Mouse (Mus musculus): Measurements from ENCODE around the gene Pdzd2. TPM values are rescaled to one million over a fixed set of nuclear protein-coding genes. Genes with fewer than 3 reads are reported as not detected.

Gene Pdzd2
- polyA plus RNA-seq, 2 experiments from 2014 or later, result 0.08 to 0.63 TPM

GRCm38 (mm10) chr15:12665946-12666345 lies 73.8 kb downstream of the Pdzd2 start:
- ATAC-seq, result no peak

- no peak for ATAC-seq
These were observed 76.4 kb downstream of the Pdzd2 start for GRCm38 (mm10) chr15:12663351-12663750.

GRCm38 (mm10) chr15:12660320-12660719 lies 79.4 kb downstream of the Pdzd2 start:
- no peak for ATAC-seq

DNA sequence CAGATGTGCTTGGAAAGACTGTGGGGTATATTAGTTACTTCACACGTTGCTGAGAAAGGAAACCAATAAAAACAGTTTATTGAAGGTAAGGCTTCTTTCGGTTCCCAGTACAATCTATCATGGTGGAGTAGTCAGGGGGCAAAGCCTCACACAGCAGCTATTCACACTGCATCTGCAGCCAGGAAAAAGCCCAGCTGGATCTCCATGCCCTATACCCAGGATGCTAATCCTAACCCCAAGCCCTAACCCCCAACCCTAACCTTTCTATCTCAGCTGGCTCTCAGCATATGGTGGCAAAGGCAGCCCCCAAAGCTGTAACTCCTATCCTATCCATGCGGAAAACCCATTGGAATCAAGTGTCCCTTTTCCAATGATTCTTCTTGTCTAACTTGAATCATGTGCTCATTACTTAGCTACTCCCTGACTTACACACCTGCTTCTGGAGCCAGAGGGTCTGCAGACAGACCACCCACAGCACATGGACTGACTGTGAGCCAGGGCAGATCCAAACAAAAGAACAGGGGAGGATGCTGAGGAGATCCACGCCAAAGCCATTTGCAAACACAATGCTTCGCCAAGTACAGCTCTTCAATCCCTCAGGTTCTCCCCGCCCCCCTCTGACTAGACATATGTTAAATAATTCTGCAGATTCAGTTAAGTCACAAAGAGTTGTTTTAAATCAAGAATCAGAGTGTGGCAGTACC lies 83.6 kb downstream of the Pdzd2 start:
- ATAC-seq, result no peak

DNA sequence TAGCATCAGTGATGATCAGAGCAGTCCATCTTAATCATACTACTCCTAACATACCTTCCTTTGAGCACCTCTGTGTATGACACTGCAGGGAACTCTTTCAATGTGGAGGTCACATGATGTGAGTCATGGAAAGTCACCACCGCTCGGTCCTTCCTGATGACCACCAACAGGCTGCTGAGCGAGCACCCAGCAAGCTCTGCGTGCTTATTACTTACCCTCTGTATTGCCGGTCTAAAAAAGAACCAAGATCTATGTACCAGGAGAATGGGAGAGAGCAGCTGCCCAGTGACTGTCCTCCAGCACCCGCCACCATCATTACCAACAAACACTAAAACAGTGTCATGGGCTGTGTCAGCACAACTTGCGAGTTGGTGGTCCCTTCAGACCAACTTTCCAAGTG lies 84.4 kb downstream of the Pdzd2 start:
- ATAC-seq, result no peak

DNA sequence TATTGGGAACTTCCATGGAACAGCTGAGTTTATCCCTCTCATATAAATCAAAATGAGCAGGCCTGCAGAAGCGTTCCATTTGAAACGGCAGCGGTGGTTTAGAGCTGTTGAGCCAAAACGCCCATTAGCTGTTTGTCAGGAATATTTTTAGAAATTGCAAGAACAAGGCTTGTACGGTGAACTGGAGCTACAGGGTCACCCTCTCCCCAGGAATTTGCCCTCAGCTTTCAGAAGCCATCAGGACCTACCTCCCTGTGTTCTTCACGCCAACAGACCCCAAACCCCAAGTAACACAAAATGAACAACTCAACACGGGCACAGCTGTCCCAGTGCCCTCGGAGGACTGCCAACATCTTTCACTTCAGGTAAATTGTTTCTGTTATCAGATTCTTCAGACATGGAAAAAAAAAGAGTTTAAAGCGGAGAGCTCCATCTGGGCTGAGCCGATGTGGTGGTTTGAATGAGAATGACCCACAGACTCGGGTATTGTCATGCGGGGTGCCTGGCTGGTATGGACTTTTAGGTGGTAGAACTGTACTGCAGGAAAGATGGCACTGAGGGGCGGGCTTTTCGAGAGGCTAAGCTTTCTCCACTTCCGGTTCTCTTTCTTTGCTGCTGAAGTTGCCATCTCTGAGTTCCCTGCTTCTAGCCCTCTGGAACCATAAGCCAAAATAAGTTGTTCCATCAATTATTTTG lies 87.2 kb downstream of the Pdzd2 start:
- ATAC-seq, result no peak

DNA sequence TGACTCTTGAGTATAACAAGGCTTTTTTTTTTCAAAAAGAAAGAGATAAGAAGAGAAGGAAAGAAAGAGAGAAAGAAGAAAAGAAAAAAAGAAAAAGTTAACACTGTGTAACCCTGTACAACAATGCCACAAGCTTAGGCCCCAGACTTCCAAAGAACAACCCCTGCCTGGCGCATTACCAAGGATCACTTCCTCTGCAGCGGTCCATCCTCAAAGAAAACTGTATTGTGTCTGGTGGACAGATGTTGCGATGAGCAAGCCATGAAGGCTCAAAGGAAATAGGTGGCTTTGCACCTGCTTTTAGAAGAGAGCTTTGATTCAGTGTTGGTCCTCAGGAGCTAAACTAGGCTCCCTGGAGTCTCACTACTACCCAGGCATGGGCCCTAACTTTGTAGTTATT lies 89.5 kb downstream of the Pdzd2 start:
- ATAC-seq, result no peak

DNA sequence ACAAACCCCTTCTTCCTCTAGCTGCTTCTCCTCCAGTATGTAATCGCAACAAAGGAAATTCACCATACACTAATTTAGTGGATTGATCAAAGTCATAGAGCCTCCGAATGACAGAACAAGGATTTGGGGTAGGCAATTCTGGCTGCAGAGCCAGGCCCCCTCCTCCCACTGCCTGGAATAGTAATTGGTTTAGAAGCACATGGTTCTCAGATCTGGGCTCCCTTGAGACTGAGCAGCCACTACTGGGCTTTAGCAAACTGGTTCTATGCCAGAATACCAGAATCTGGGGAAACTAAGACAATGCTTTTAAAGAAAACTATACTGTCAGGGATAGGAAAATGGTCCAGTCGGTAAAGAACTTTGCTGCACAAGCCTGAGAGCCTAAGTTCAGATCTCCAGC lies 90.0 kb downstream of the Pdzd2 start:
- ATAC-seq, result no peak

- no peak for ATAC-seq
These were observed 90.6 kb downstream of the Pdzd2 start for GRCm38 (mm10) chr15:12649131-12649530.

GRCm38 (mm10) chr15:12640755-12641154 lies 99.0 kb downstream of the Pdzd2 start:
- ATAC-seq, result no peak

DNA sequence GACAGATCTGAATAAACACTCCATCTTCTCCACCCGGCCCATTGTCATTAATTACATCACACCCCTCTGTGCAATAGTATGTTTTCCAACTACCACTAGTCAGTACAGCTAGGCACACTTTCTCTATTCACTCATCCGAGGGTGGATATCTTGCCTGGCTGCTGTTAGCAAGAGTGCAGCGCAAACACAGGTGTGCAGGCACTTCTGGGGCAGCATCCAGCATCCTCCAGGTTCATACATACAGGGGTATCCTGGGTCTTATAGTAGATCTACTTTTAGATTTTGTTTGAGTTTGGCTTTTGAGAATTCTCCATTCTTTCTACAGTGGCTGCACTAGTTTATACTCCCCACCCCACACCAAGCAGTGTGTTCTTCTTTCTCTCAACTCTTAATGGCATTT lies 99.9 kb downstream of the Pdzd2 start:
- no peak for ATAC-seq

- no peak for ATAC-seq
These were observed 100.5 kb downstream of the Pdzd2 start for GRCm38 (mm10) chr15:12639181-12639580.

- ATAC-seq, result no peak
These were observed 101.2 kb downstream of the Pdzd2 start for GRCm38 (mm10) chr15:12638370-12639030.

- no peak for ATAC-seq
These were observed 102.2 kb downstream of the Pdzd2 start for GRCm38 (mm10) chr15:12637511-12637910.

DNA sequence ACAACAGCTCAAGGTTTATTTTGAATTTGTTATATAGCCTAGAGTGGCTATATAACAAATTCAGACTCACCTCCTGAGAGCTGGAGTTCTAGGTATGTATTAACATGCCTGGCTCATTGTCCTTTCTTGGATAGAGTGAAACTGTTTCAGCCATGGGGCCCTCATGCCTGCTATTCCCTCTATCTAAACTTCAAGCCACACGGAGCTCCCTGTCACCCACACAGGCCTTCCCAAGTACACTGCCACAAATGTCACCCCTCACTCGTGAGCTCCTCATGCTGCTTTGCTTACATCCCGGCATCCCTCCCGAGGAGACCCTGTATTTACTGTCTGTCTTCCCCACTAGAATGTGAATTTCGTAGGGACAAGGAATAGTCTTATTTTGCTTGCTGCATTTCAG lies 103.3 kb downstream of the Pdzd2 start:
- ATAC-seq, result no peak

DNA sequence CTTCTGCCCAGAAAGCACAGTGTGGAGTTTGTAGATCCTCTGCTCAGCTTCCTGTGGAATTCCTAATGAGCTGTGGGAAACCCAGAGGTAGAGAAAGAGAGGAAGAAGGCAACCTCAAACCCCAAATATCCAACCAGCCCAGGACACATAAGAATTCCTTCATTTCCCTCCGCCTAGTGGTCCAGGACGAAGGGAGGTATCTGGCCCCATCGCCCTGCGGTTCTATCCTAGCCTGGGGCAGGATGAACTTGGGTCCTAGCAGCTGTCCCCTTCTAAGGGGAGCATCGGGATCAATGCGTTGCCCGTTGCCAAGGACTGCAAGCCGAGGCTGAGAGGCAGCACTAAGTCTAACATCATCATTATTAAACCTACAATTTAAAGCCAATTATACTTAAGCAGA lies 104.8 kb downstream of the Pdzd2 start:
- ATAC-seq, result no peak

DNA sequence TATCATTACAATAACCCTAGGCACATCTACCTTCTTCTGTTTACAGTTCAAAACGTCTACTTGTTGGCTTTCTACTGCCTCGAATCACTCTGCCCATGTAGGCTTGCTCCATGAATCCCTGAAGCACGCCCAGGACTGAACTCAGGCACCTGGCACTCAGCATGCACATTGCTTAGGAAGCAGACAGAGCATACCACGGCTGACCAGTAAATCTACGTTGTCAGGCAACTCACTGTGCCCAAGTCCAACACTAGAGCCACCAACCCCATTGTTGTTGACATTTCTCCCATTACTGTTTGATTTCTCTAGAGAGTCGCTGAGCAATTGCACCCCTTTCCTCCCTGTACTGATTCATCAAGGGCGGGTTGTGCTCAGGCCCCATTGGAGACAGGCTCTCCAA lies 110.6 kb downstream of the Pdzd2 start:
- ATAC-seq, result no peak

DNA sequence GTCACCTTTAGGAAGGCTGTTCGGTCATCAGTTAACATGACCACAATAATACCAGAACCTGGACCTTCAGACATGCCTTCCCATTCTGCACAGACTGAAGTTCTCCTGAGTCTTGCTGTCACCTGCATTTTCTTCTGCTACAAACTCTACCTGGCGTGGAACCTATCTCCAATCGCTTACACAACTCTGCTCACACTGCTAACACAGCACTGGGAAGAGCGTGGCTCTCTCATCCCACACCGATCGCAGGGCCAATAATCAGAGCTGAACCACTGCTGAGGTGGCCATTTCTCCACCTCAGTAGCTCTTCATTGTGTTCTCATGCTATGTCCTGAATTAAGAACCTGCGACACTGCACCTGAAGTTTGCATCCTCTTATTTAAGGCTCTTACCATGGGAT lies 111.3 kb downstream of the Pdzd2 start:
- ATAC-seq, result no peak

DNA sequence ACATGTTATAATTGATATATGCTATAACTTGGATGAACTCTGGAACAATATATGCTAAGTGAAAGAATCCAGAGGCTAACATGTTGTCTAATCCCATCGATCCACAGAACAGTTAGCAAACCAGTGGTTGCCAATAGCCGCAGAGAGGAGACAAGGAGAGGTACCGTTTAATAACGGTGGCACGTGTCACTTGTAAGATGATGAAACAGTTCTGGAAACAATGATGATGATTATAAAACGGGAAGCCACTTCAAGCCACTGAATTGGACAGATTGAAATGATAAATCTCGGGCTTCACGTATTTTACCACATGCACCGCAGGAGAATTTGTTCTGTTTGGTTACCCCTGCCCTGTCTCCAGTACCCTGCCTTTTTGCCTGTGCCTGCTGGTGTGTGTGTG lies 112.8 kb downstream of the Pdzd2 start:
- ATAC-seq, result no peak

DNA sequence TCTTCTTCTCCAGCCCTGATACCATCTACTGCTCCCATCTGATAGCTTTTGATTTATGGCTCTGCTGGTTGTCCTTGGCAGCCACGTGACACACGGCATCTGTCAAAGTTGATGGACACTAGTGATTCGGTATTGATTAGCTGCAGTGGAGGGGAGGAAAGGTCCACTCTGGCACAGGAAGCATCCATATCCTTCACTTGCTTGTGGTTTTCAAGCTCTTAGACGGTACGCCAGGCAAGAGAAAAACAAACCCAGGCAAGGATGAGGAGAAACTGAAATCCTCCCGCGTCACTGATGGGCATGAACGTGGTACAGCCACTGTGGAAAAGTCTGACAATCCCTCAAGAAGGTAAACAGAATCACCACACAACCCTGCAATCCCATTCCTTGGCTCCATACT lies 113.6 kb downstream of the Pdzd2 start:
- ATAC-seq, result no peak

GRCm38 (mm10) chr15:12625524-12625923 lies 114.2 kb downstream of the Pdzd2 start:
- no peak for ATAC-seq

GRCm38 (mm10) chr15:12623521-12623920 lies 116.2 kb downstream of the Pdzd2 start:
- ATAC-seq, result no peak

DNA sequence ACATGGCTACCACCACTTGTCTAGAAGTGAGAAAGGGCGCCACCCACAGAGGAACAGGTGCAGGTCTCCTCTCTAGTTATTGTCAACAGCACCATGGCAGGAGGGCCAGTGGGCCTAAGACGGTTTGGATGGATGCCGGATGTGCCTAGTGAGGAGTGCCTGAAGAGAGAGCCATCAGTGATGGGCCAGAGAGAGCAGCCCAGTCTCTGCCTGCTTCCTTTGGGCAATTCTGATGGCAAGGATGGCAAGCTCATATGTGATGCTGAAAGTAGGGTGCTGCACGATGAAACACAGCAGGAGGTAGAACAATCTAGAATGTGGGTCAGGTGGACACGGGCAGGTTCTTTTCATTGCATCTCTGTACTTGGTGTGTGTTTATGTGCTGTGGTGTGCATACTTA lies 117.0 kb downstream of the Pdzd2 start:
- no peak for ATAC-seq

- no peak for ATAC-seq
These were observed 117.6 kb downstream of the Pdzd2 start for GRCm38 (mm10) chr15:12622093-12622643.
